Mouse (Mus musculus) urinary bladder, postnatal 10 days (tissue): ENCODE data around the gene Tmc6.

Experiments used
- DNase-seq: peaks from one replicate; pipeline ENCODE4 v3.0.0; 2022; ENCODE audit warnings: low spot score

Gene Tmc6

GRCm38 (mm10) chr11:117749414-117749813 lies 32.6 kb downstream of the Tmc6 start:
- no peak for DNase-seq

- no peak for DNase-seq
Measured at GRCm38 (mm10) chr11:117748628-117749027, 33.4 kb downstream of the Tmc6 start.

GRCm38 (mm10) chr11:117743454-117744030 lies 38.5 kb downstream of the Tmc6 start:
- no peak for DNase-seq

GRCm38 (mm10) chr11:117742715-117743114 lies 39.3 kb downstream of the Tmc6 start:
- DNase-seq = no peak

GRCm38 (mm10) chr11:117742243-117742642 lies 39.8 kb downstream of the Tmc6 start:
- DNase-seq = no peak

GRCm38 (mm10) chr11:117741128-117741527 lies 40.9 kb downstream of the Tmc6 start:
- DNase-seq = no peak

- no peak for DNase-seq
Measured at GRCm38 (mm10) chr11:117738123-117738522, 43.9 kb downstream of the Tmc6 start.

- DNase-seq = no peak
Measured at GRCm38 (mm10) chr11:117736037-117736689, 45.8 kb downstream of the Tmc6 start.

GRCm38 (mm10) chr11:117731470-117731869 lies 50.5 kb downstream of the Tmc6 start:
- DNase-seq = no peak

GRCm38 (mm10) chr11:117730490-117730838 lies 51.5 kb downstream of the Tmc6 start:
- DNase-seq = no peak

GRCm38 (mm10) chr11:117729798-117730489 lies 52.1 kb downstream of the Tmc6 start:
- DNase-seq = no peak

GRCm38 (mm10) chr11:117729341-117729740 lies 52.7 kb downstream of the Tmc6 start:
- DNase-seq = no peak

- no peak for DNase-seq
Measured at GRCm38 (mm10) chr11:117728841-117729240, 53.2 kb downstream of the Tmc6 start.

- DNase-seq = no peak
Measured at GRCm38 (mm10) chr11:117728245-117728644, 53.8 kb downstream of the Tmc6 start.

GRCm38 (mm10) chr11:117727031-117727430 lies 55.0 kb downstream of the Tmc6 start:
- no peak for DNase-seq

- DNase-seq = no peak
Measured at GRCm38 (mm10) chr11:117724604-117725301, 57.2 kb downstream of the Tmc6 start.

- no peak for DNase-seq
Measured at GRCm38 (mm10) chr11:117718838-117719237, 63.2 kb downstream of the Tmc6 start.
